Mouse (Mus musculus) layer of hippocampus, adult 18-20 months (tissue): Measurements from ENCODE around the gene Nfatc3. TPM values are rescaled to one million over a fixed set of nuclear protein-coding genes. Genes with fewer than 3 reads are reported as not detected.

Source experiments
- DNase-seq, 2 experiments: peaks; one replicate each; pipeline ENCODE4 v3.0.0; 2022; ENCODE audit warnings: low spot score in 2 of 2
- total RNA-seq, 2 experiments: library from RNA; stranded (reverse); gene quantifications; 2 replicates each; pipeline ENCODE4 v1.2.3; 2021

Nfatc3 gene
- total RNA-seq, 2 experiments from 2014 or later = 10.9 to 12.0 TPM

GRCm38 (mm10) chr8:106056455-106056982 lies 2.1 kb upstream of the Nfatc3 start:
- DNase-seq = no peak

- peak in 1 of 2 experiments; percentile 32 for DNase-seq
Observed at GRCm38 (mm10) chr8:106059613-106060371, 1.2 kb downstream of the Nfatc3 start.

GRCm38 (mm10) chr8:106060521-106060920 lies 1.9 kb downstream of the Nfatc3 start:
- DNase-seq = no peak

- DNase-seq = no peak
Observed at GRCm38 (mm10) chr8:106061686-106062085, 3.0 kb downstream of the Nfatc3 start.

- DNase-seq = no peak
Observed at GRCm38 (mm10) chr8:106063046-106063445, 4.4 kb downstream of the Nfatc3 start.

GRCm38 (mm10) chr8:106066721-106067120 lies 8.1 kb downstream of the Nfatc3 start:
- no peak for DNase-seq

- DNase-seq = no peak
Observed at GRCm38 (mm10) chr8:106069565-106069964, 10.9 kb downstream of the Nfatc3 start.

GRCm38 (mm10) chr8:106072113-106072512 lies 13.5 kb downstream of the Nfatc3 start:
- no peak for DNase-seq

- no peak for DNase-seq
Observed at GRCm38 (mm10) chr8:106074236-106074635, 15.6 kb downstream of the Nfatc3 start.

GRCm38 (mm10) chr8:106074659-106075058 lies 16.0 kb downstream of the Nfatc3 start:
- DNase-seq = no peak

- peak; percentile 67 to 86 for DNase-seq
Observed at GRCm38 (mm10) chr8:106075161-106075862, 16.7 kb downstream of the Nfatc3 start.

- no peak for DNase-seq
Observed at GRCm38 (mm10) chr8:106075863-106076174, 17.2 kb downstream of the Nfatc3 start.

GRCm38 (mm10) chr8:106076612-106077011 lies 18.0 kb downstream of the Nfatc3 start:
- peak in 1 of 2 experiments; percentile 53 for DNase-seq

GRCm38 (mm10) chr8:106077452-106078067 lies 18.9 kb downstream of the Nfatc3 start:
- DNase-seq = no peak

- no peak for DNase-seq
Observed at GRCm38 (mm10) chr8:106102321-106102720, 43.7 kb downstream of the Nfatc3 start.

- no peak for DNase-seq
Observed at GRCm38 (mm10) chr8:106103888-106104287, 45.2 kb downstream of the Nfatc3 start.

- no peak for DNase-seq
Observed at GRCm38 (mm10) chr8:106106193-106106592, 47.6 kb downstream of the Nfatc3 start.

GRCm38 (mm10) chr8:106108080-106108479 lies 49.4 kb downstream of the Nfatc3 start:
- no peak for DNase-seq

- no peak for DNase-seq
Observed at GRCm38 (mm10) chr8:106108729-106109128, 50.1 kb downstream of the Nfatc3 start.

GRCm38 (mm10) chr8:106112041-106112440 lies 53.4 kb downstream of the Nfatc3 start:
- DNase-seq = no peak

GRCm38 (mm10) chr8:106112514-106112913 lies 53.9 kb downstream of the Nfatc3 start:
- no peak for DNase-seq

GRCm38 (mm10) chr8:106115897-106116296 lies 57.3 kb downstream of the Nfatc3 start:
- no peak for DNase-seq
